Mouse (Mus musculus) limb, embryonic 12.5 days (tissue): ENCODE measurements around the gene Ugt1a6b. TPM values are rescaled to one million over a fixed set of nuclear protein-coding genes. Genes with fewer than 3 reads are reported as not detected.

Source experiments
- ATAC-seq: fragments of 200-750 bp; cut with Nextera tagmentation; 2 replicates; pipeline ENCODE4 v1.8.0; 2017; ENCODE audit warnings: low read depth, moderate TSS enrichment; ENCODE audit not compliant: insufficient number of reproducible peaks, insufficient read depth, low FRiP score, low TSS enrichment
- H3K27ac ChIP-seq: fragments of 300-500 bp; sonication (generic); 2 replicates; pipeline ENCODE4 v1.5.1; 2016; ENCODE audit warnings: mild to moderate bottlenecking, moderate library complexity
- H3K27me3 ChIP-seq: fragments of 300-500 bp; sonication (generic); 2 replicates; pipeline ENCODE4 v1.6.1; 2016; ENCODE audit warnings: mild to moderate bottlenecking, moderate library complexity
- H3K36me3 ChIP-seq: fragments of 300-500 bp; sonication (generic); 2 replicates; pipeline ENCODE4 v1.6.1; 2016; ENCODE audit warnings: mild to moderate bottlenecking, moderate library complexity
- H3K4me1 ChIP-seq: fragments of 300-500 bp; sonication (generic); replicated peaks from 2 replicates; pipeline ENCODE4 v1.6.1; 2016
- H3K4me2 ChIP-seq: fragments of 300-500 bp; sonication (generic); 2 replicates; pipeline ENCODE4 v1.6.1; 2016; ENCODE audit warnings: mild to moderate bottlenecking, moderate library complexity
- H3K4me3 ChIP-seq: fragments of 300-500 bp; sonication (generic); replicated peaks from 2 replicates; pipeline ENCODE4 v1.5.1; 2016; ENCODE audit warnings: mild to moderate bottlenecking
- H3K9ac ChIP-seq: fragments of 300-500 bp; sonication (generic); replicated peaks from 2 replicates; pipeline ENCODE4 v1.6.1; 2016; ENCODE audit warnings: mild to moderate bottlenecking, moderate library complexity
- H3K9me3 ChIP-seq: fragments of 300-500 bp; sonication (generic); 2 replicates; pipeline ENCODE4 v1.6.1; 2016; ENCODE audit warnings: mild to moderate bottlenecking, moderate library complexity
- WGBS: fragments of 180-500 bp; shearing (Covaris S2); methylation state at CpG from one replicate; pipeline ENCODE4 v1.1.7; 2016; 5-methylcytosine and 5-hydroxymethylcytosine counted together
- polyA plus RNA-seq: library from polyadenylated mRNA; unstranded; fragments of >200 nt; fragmentation: Nextera tagmentation; extraction: Ambion mirVana; gene quantifications from 2 replicates; pipeline ENCODE4 v1.2.1, GENCODE M21; 2016

Ugt1a6b gene
- polyA plus RNA-seq, 1 experiment from 2014 or later, result not detected

DNA sequence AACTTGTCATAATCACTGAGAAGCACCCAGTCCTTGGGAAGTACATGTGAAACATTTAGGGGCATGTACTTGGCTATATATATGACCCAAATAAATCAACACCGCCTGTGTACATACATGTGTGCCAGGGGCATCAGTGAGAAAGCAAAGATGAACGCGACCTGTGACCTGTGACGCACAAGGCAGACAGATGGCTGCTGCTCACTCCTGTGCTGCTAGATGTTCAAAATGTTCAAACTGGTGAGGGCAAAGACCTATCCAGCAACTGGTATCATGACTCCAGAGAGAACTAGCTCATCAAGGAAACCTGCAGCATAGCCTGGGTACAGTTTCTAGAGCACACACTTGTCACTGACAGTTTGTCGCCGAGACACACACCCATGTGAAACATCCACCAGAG lies 164.4 kb downstream of the Ugt1a6b start:
- peaks cover 6% of the 10 kb centered on the region; the same call in 1 of the 2 replicates for H3K9me3 ChIP-seq
- H3K27ac ChIP-seq, result no peak overlapping the region
- H3K36me3 ChIP-seq, result peaks cover 91% of the 10 kb centered on the region
- no peak overlapping the region for H3K9ac ChIP-seq
- no peaks in the 10 kb centered on the region for H3K27me3 ChIP-seq
- H3K4me3 ChIP-seq, result no peak overlapping the region
- no peak for ATAC-seq
- no peaks in the 10 kb centered on the region for H3K4me1 ChIP-seq
- no peak overlapping the region for H3K4me2 ChIP-seq
- 93% methylated on average over 6 of the region's 6 CpGs for WGBS

GRCm38 (mm10) chr1:88268070-88268469 lies 165.0 kb downstream of the Ugt1a6b start:
- 84% methylated on average over 6 of the region's 6 CpGs for WGBS
- Histone ChIP-seq H3K9ac (no peak overlapping the region), H3K27ac (no peak overlapping the region), H3K27me3 (no peaks in the 10 kb centered on the region), H3K4me3 (no peak overlapping the region), H3K4me1 (no peaks in the 10 kb centered on the region), H3K9me3 (peaks cover 6% of the 10 kb centered on the region; the same call in 1 of the 2 replicates), H3K36me3 (peaks cover 91% of the 10 kb centered on the region), H3K4me2 (no peak overlapping the region)
- ATAC-seq, result no peak

Other genes with a start within 250 kb of the Ugt1a6b start
- gene Dgkd, start 250.0 kb upstream of the Ugt1a6b start, polyA plus RNA-seq, result 44.6 and 45.8 TPM in 2 replicates
- gene Usp40, start 94.7 kb upstream of the Ugt1a6b start, polyA plus RNA-seq, result 53.4 and 57.8 TPM in 2 replicates
- not detected in 2 replicates for gene Ugt1a10, start 47.9 kb upstream of the Ugt1a6b start, polyA plus RNA-seq
- not detected in 2 replicates for gene Ugt1a9, start 32.5 kb upstream of the Ugt1a6b start, polyA plus RNA-seq
- not detected in 2 replicates for gene Ugt1a8, start 15.4 kb upstream of the Ugt1a6b start, polyA plus RNA-seq
- gene Ugt1a7c, start 8.2 kb upstream of the Ugt1a6b start, polyA plus RNA-seq, result 0.54 and 1.3 TPM in 2 replicates
- 0.49 and 0.51 TPM in 2 replicates for gene Ugt1a6a, start 31.6 kb downstream of the Ugt1a6b start, polyA plus RNA-seq
- gene Ugt1a5, start 62.8 kb downstream of the Ugt1a6b start, polyA plus RNA-seq, result not detected in 2 replicates
- gene Ugt1a2, start 97.3 kb downstream of the Ugt1a6b start, polyA plus RNA-seq, result not detected in 2 replicates
- gene Dnajb3, start 102.5 kb downstream of the Ugt1a6b start, polyA plus RNA-seq, result 12.2 and 13.3 TPM in 2 replicates
- gene Ugt1a1, start 108.7 kb downstream of the Ugt1a6b start, polyA plus RNA-seq, result not detected in 2 replicates
- gene Mroh2a, start 123.7 kb downstream of the Ugt1a6b start, polyA plus RNA-seq, result 1.5 and 2.0 TPM in 2 replicates
- 236 and 243 TPM in 2 replicates for gene Hjurp, start 174.4 kb downstream of the Ugt1a6b start, polyA plus RNA-seq
- gene Trpm8, start 174.4 kb downstream of the Ugt1a6b start, polyA plus RNA-seq, result not detected in 2 replicates